Mouse (Mus musculus): ENCODE measurements around the gene A630076J17Rik. TPM values are rescaled to one million over a fixed set of nuclear protein-coding genes. Genes with fewer than 3 reads are reported as not detected.

The A630076J17Rik gene
- polyA plus RNA-seq, 1 experiment = not detected

DNA sequence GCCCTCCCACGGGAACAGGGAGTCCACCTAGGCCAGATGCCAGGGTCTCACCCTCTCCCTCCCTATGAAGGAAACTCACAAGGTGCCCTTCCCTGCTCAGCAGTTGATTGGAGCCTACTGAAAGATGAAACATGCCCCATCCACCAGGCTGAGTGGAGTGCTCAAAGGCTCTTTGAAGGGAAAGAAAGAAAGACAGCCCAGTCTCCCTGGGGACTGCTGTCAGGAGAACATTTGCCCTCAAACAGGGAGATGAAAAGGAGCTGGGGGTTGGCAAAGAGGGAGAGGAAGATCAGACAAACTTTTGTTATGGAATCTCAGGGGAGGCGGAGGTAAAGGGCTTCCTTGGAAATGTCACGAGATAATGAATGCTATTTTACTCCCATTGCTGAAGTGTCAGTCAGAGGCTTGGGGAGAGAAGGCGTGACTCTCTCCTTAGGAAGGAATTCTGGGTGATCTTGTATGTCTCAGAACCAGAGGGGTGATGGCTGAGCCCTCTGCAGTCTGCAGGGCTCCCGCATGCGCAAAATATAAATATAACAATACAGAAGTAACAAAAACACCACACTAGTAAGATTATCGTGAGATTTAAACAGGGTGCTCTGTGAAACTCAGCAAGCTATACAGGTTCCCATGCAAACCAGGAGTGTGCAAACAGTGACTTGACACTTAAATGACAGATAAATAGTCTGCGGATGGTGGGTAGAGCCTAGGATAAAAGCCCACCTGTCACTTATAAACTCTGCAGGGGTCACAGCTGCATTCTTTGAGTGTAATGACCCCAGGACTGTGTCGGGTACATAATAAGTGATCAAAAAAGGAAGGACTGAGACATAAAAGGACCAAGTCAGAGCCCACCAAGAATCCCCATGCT lies 28.9 kb upstream of the A630076J17Rik start:
- H3K27me3 ChIP-seq (ENCODE audit: control insufficient read depth, insufficient read depth, low read length) = no peaks in the 10 kb centered on the region
- H3K27ac ChIP-seq (ENCODE audit: insufficient read depth, low read length) = no peak overlapping the region
- H3K4me1 ChIP-seq (ENCODE audit: control insufficient read depth, insufficient read depth, insufficient read length) = no peaks in the 10 kb centered on the region
- TF ChIP-seq CTCF (IDR thresholded peaks at IDR 0.05; ENCODE audit: extremely low read depth, insufficient read depth, insufficient read length, insufficient replicate concordance) (no peak), POLR2A (IDR thresholded peaks at IDR 0.05; ENCODE audit: low read depth, low read length) (no peak)
- no peak for DNase-seq (ENCODE audit: low read depth in 1 of 2, low spot score in 2 of 2)
- H3K4me3 ChIP-seq (ENCODE audit: extremely low read depth, insufficient read depth, insufficient read length) = no peak overlapping the region
- WGBS = 80% methylated on average over 9 of the region's 9 CpGs
- no peaks in the 10 kb centered on the region for H3K36me3 ChIP-seq (ENCODE audit: control insufficient read depth, insufficient read depth, low read length)

DNA sequence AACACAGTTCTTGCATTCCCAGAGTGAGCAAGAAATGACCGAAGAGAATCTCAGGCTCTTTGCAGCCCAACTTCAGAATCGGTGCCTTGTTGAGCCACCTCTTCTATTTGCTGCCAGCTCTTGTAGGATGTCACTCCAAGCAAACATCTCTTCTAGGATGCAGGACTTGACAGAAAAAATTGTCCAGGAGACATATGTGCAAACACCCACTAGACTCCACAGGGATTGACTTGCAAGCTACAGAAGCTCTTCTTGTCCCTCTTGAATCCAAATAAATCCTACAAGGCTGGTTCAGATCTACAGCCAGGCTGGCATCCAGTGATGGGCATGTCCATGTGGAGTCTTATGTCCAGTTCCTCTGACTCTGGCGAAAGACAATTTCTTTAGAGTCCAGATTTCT lies 26.0 kb upstream of the A630076J17Rik start:
- Histone ChIP-seq H3K27ac (ENCODE audit: insufficient read depth, low read length) (no peak overlapping the region), H3K27me3 (ENCODE audit: control insufficient read depth, insufficient read depth, low read length) (no peaks in the 10 kb centered on the region), H3K4me1 (ENCODE audit: control insufficient read depth, insufficient read depth, insufficient read length) (no peaks in the 10 kb centered on the region), H3K36me3 (ENCODE audit: control insufficient read depth, insufficient read depth, low read length) (no peaks in the 10 kb centered on the region), H3K4me3 (ENCODE audit: extremely low read depth, insufficient read depth, insufficient read length) (no peak overlapping the region)
- TF ChIP-seq POLR2A (IDR thresholded peaks at IDR 0.05; ENCODE audit: low read depth, low read length) = no peak
- TF ChIP-seq CTCF (IDR thresholded peaks at IDR 0.05; ENCODE audit: extremely low read depth, insufficient read depth, insufficient read length, insufficient replicate concordance) = no peak
- DNase-seq (ENCODE audit: low read depth in 1 of 2, low spot score in 2 of 2) = no peak
- 78% methylated on average over 3 of the region's 3 CpGs for WGBS

DNA sequence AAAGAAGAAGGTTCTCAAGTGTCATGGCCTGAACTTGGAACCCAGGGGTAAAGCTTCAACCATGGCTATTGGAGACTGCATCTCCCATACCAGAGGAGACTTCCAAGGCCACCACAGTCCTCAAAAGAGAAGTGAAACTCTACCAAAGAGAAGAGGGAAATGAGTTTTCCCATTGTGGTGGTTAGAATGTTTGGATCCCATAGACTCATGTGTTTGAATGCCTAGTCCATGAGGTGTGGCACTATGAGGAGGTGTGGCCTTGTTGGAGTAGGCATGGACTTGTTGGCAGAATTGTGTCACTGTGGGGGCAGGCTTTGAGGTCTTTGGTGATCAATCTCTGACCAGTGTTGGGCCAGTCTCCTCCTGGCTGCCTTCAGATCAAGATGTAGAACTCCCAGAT lies 25.2 kb upstream of the A630076J17Rik start:
- Histone ChIP-seq H3K4me1 (ENCODE audit: control insufficient read depth, insufficient read depth, insufficient read length) (no peaks in the 10 kb centered on the region), H3K27ac (ENCODE audit: insufficient read depth, low read length) (no peak overlapping the region), H3K36me3 (ENCODE audit: control insufficient read depth, insufficient read depth, low read length) (no peaks in the 10 kb centered on the region), H3K27me3 (ENCODE audit: control insufficient read depth, insufficient read depth, low read length) (no peaks in the 10 kb centered on the region), H3K4me3 (ENCODE audit: extremely low read depth, insufficient read depth, insufficient read length) (no peak overlapping the region)
- TF ChIP-seq POLR2A (IDR thresholded peaks at IDR 0.05; ENCODE audit: low read depth, low read length) = no peak
- no peak for TF ChIP-seq CTCF (IDR thresholded peaks at IDR 0.05; ENCODE audit: extremely low read depth, insufficient read depth, insufficient read length, insufficient replicate concordance)
- no peak for DNase-seq (ENCODE audit: low read depth in 1 of 2, low spot score in 2 of 2)

DNA sequence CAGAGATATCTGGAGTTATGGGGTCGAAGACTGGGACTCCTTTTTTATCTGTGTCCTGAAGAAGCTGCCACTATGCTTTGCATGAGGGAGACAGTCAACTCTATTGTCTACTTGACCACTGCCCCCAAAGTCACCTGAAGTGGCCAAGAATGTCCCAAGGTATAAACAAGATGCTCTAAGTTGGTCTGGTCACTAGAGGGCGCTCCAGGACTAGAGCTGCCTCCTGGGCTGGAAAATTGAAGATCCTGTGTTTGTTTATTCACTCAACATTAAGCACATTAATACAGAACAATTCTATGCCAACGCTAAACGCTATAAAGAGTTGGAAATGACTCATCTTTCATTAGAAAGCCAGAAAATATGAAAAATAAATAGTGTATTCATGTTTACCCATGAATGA lies 24.4 kb upstream of the A630076J17Rik start:
- WGBS = 9% methylated on average over 4 of the region's 4 CpGs
- H3K36me3 ChIP-seq (ENCODE audit: control insufficient read depth, insufficient read depth, low read length) = no peaks in the 10 kb centered on the region
- peak; percentile 34 to 51 for DNase-seq (ENCODE audit: low read depth in 1 of 2, low spot score in 2 of 2)
- H3K27ac ChIP-seq (ENCODE audit: insufficient read depth, low read length) = no peak overlapping the region
- H3K4me3 ChIP-seq (ENCODE audit: extremely low read depth, insufficient read depth, insufficient read length) = no peak overlapping the region
- TF ChIP-seq CTCF (IDR thresholded peaks at IDR 0.05; ENCODE audit: extremely low read depth, insufficient read depth, insufficient read length, insufficient replicate concordance) = peak; percentile 82; the same call in 1 of the 2 replicates
- no peak for TF ChIP-seq POLR2A (IDR thresholded peaks at IDR 0.05; ENCODE audit: low read depth, low read length)
- H3K4me1 ChIP-seq (ENCODE audit: control insufficient read depth, insufficient read depth, insufficient read length) = no peaks in the 10 kb centered on the region
- no peaks in the 10 kb centered on the region for H3K27me3 ChIP-seq (ENCODE audit: control insufficient read depth, insufficient read depth, low read length)

DNA sequence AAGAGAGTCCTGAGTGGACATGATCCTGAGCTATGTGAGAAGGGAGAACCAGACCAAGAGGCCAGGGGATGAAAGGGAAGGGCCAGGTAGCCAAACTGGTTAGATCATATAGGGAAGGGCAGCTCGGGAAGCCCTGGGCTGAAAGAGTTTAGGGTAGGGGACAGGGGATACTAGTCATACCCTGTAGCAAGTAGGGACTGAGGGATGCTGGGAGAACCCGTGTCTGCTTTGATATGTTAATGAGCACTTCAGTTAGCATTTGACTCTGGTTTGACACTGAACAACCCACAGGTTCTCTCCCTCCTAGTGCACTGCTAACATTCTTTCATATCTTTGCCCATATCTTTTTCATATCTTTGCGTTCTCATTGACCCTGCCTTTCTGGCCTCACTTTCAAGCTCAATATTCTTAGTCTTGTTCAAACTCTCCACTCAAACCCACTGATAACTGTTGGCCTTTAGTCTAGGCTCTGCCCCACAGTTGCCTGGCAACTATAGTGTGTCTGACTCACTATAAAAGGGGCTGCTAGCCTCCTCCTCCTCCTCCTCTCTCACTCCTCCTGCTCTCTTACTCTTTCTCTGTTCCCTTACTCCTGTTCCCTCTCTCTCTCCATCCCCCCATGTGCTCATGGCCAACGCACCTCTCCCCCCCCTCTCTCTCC lies 23.8 kb upstream of the A630076J17Rik start:
- TF ChIP-seq POLR2A (IDR thresholded peaks at IDR 0.05; ENCODE audit: low read depth, low read length) (no peak), CTCF (IDR thresholded peaks at IDR 0.05; ENCODE audit: extremely low read depth, insufficient read depth, insufficient read length, insufficient replicate concordance) (no peak)
- no peak overlapping the region for H3K4me3 ChIP-seq (ENCODE audit: extremely low read depth, insufficient read depth, insufficient read length)
- DNase-seq (ENCODE audit: low read depth in 1 of 2, low spot score in 2 of 2) = no peak
- no peaks in the 10 kb centered on the region for H3K4me1 ChIP-seq (ENCODE audit: control insufficient read depth, insufficient read depth, insufficient read length)
- no peaks in the 10 kb centered on the region for H3K36me3 ChIP-seq (ENCODE audit: control insufficient read depth, insufficient read depth, low read length)
- H3K27ac ChIP-seq (ENCODE audit: insufficient read depth, low read length) = no peak overlapping the region
- 57% methylated on average over 4 of the region's 4 CpGs for WGBS
- no peaks in the 10 kb centered on the region for H3K27me3 ChIP-seq (ENCODE audit: control insufficient read depth, insufficient read depth, low read length)

DNA sequence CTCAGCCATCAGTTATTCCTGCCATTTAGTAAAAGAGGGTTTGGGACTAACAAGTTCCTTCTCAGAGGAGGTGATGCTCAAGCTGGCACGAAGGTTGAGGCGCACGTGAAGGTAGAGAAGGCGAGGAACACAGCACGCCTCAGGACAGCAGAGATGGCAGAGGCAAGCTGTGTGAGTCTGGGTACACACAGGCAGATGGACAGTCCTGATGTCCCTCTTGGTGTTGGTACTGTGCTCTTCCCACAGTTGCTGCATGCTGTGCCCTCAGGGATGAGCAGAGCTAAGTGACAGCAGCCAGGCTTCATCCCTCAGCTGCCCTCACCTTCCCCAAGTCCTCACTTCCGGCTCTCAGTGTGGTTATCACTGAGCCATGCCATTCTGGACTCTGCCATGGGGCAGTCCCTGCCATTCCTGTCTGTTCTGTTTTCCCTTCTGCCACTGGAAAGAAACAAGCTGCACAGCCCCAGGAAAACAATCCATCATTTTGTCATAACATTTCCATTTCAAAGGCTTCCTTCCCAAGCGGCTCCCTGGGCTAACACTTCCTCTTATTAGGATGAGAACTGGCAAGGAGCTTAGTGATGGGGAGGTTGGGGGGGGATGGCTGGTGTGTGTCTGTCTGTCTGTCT lies 22.7 kb upstream of the A630076J17Rik start:
- Histone ChIP-seq H3K27me3 (ENCODE audit: control insufficient read depth, insufficient read depth, low read length) (no peaks in the 10 kb centered on the region), H3K27ac (ENCODE audit: insufficient read depth, low read length) (no peak overlapping the region), H3K4me1 (ENCODE audit: control insufficient read depth, insufficient read depth, insufficient read length) (no peaks in the 10 kb centered on the region), H3K36me3 (ENCODE audit: control insufficient read depth, insufficient read depth, low read length) (no peaks in the 10 kb centered on the region), H3K4me3 (ENCODE audit: extremely low read depth, insufficient read depth, insufficient read length) (no peak overlapping the region)
- no peak for DNase-seq (ENCODE audit: low read depth in 1 of 2, low spot score in 2 of 2)
- WGBS = 74% methylated on average over 7 of the region's 7 CpGs
- TF ChIP-seq CTCF (IDR thresholded peaks at IDR 0.05; ENCODE audit: extremely low read depth, insufficient read depth, insufficient read length, insufficient replicate concordance) (no peak), POLR2A (IDR thresholded peaks at IDR 0.05; ENCODE audit: low read depth, low read length) (no peak)
